Mouse (Mus musculus) ES-E14 (cell line): ENCODE measurements around the gene Adarb2. TPM values are rescaled to one million over a fixed set of nuclear protein-coding genes. Genes with fewer than 3 reads are reported as not detected.

ENCODE experiments used
- DNase-seq: peaks from one replicate; pipeline ENCODE4 v3.0.0-alpha.2; 2013; ENCODE audit warnings: low read depth, low spot score
- H3K27ac ChIP-seq: 2 replicates; pipeline ENCODE4 v1.5.1; 2012; ENCODE audit warnings: low read depth, mild to moderate bottlenecking, low read length, moderate library complexity, mixed read lengths; ENCODE audit not compliant: poor library complexity, insufficient read depth, severe bottlenecking
- H3K36me3 ChIP-seq: 2 replicates; pipeline ENCODE4 v1.6.1; 2012; ENCODE audit warnings: mild to moderate bottlenecking, low read length, moderate library complexity, mixed read lengths; ENCODE audit not compliant: control insufficient read depth, poor library complexity, insufficient read depth, severe bottlenecking
- H3K4me1 ChIP-seq, 2 experiments: fragments of 150-350 bp in 1 of 2; sonication (generic) in 1 of 2; 2 replicates each; pipeline ENCODE4 v1.6.1; 2012; ENCODE audit warnings: low read length in 2 of 2, mild to moderate bottlenecking in 1 of 2, mixed read lengths in 1 of 2; ENCODE audit not compliant: control insufficient read depth in 2 of 2, insufficient read depth in 2 of 2, poor library complexity in 1 of 2
- H3K4me3 ChIP-seq, 2 experiments: fragments of 150-350 bp in 1 of 2; sonication (generic) in 1 of 2; 2 replicates each; pipeline ENCODE4 v1.5.1; 2012; ENCODE audit warnings: low read length in 2 of 2, low read depth in 1 of 2, mild to moderate bottlenecking in 1 of 2, mixed read lengths in 1 of 2; ENCODE audit not compliant: insufficient read depth in 1 of 2, poor library complexity in 1 of 2, severe bottlenecking in 1 of 2
- H3K9ac ChIP-seq: 2 replicates; pipeline ENCODE4 v1.6.1; 2012; ENCODE audit warnings: low read depth, mild to moderate bottlenecking, low read length, mixed read lengths; ENCODE audit not compliant: poor library complexity, insufficient read depth, severe bottlenecking
- H3K9me3 ChIP-seq: fragments of 150-350 bp; sonication (generic); 2 replicates; pipeline ENCODE4 v1.6.1; 2012; ENCODE audit warnings: low read depth, mild to moderate bottlenecking, low read length; ENCODE audit not compliant: control insufficient read depth, insufficient read depth
- CHD2 ChIP-seq: IDR thresholded peaks from 2 replicates; pipeline ENCODE4 v1.6.1; 2014; ENCODE audit warnings: mild to moderate bottlenecking, low read depth, low read length, inconsistent platforms
- HCFC1 ChIP-seq: IDR thresholded peaks from 2 replicates; pipeline ENCODE4 v1.6.1; 2012; ENCODE audit warnings: low read length, inconsistent platforms, borderline replicate concordance; ENCODE audit not compliant: insufficient read depth
- MAFK ChIP-seq: IDR thresholded peaks from 2 replicates; pipeline ENCODE4 v1.6.1; 2014; ENCODE audit warnings: mild to moderate bottlenecking, low read depth, low read length, inconsistent platforms; ENCODE audit not compliant: insufficient read depth
- ZC3H11A ChIP-seq: IDR thresholded peaks from 2 replicates; pipeline ENCODE4 v1.6.1; 2012; ENCODE audit warnings: low read depth, mild to moderate bottlenecking, inconsistent platforms, low read length, borderline replicate concordance
- ZNF384 ChIP-seq: IDR thresholded peaks from 2 replicates; pipeline ENCODE4 v1.6.1; 2012; ENCODE audit warnings: low read depth, low read length, inconsistent platforms
- in situ Hi-C, 2 experiments: fragments of 600-800 bp; cut with MboI; formaldehyde crosslinking; loops; one replicate each; pipeline ENCODE4 v1.15.1; 2025; ENCODE audit warnings: low sequenced_read_pairs in 2 of 2, inconsistent platforms in 1 of 2; ENCODE audit not compliant: unreplicated experiment in 2 of 2
- total RNA-seq: library from RNA; depleted of rRNA; stranded (reverse); fragments of 300-350 nt; gene quantifications from 2 replicates; pipeline ENCODE4 v1.2.3, GENCODE M21; 2012

Gene Adarb2
- total RNA-seq, 1 experiment = 0.27 TPM

GRCm38 (mm10) chr13:8612618-8613391 lies 410.1 kb downstream of the Adarb2 start:
- DNase-seq = no peak
- Histone ChIP-seq H3K4me1 (no peaks in the 10 kb centered on the region), H3K4me3 (no peak overlapping the region), H3K27ac (no peak overlapping the region), H3K9me3 (no peaks in the 10 kb centered on the region), H3K36me3 (no peaks in the 10 kb centered on the region), H3K9ac (no peak overlapping the region)
- TF ChIP-seq ZNF384 = no peak
- no peak for TF ChIP-seq MAFK
- TF ChIP-seq CHD2 = no peak
- TF ChIP-seq HCFC1 = no peak
- no peak for TF ChIP-seq ZC3H11A
- in situ Hi-C loops = no loop called here

GRCm38 (mm10) chr13:8616685-8617084 lies 414.0 kb downstream of the Adarb2 start:
- no peak for DNase-seq

GRCm38 (mm10) chr13:8622263-8622662 lies 419.6 kb downstream of the Adarb2 start:
- DNase-seq = no peak
- Histone ChIP-seq H3K9me3 (no peaks in the 10 kb centered on the region), H3K4me1 (no peaks in the 10 kb centered on the region), H3K4me3 (no peak overlapping the region), H3K27ac (no peak overlapping the region), H3K36me3 (no peaks in the 10 kb centered on the region), H3K9ac (no peak overlapping the region)
- in situ Hi-C loops = no loop called here
- TF ChIP-seq ZC3H11A = no peak
- no peak for TF ChIP-seq HCFC1
- TF ChIP-seq CHD2 = no peak

More at GRCm38 (mm10) chr13:8616685-8617084, 414.0 kb downstream of the Adarb2 start:
- in situ Hi-C loops = no loop called here
- Histone ChIP-seq H3K9ac (no peak overlapping the region), H3K9me3 (no peaks in the 10 kb centered on the region), H3K4me3 (no peak overlapping the region), H3K36me3 (no peaks in the 10 kb centered on the region), H3K4me1 (no peaks in the 10 kb centered on the region), H3K27ac (no peak overlapping the region)
- TF ChIP-seq ZNF384 (no peak), CHD2 (no peak), ZC3H11A (no peak), MAFK (no peak), HCFC1 (no peak)

DNA sequence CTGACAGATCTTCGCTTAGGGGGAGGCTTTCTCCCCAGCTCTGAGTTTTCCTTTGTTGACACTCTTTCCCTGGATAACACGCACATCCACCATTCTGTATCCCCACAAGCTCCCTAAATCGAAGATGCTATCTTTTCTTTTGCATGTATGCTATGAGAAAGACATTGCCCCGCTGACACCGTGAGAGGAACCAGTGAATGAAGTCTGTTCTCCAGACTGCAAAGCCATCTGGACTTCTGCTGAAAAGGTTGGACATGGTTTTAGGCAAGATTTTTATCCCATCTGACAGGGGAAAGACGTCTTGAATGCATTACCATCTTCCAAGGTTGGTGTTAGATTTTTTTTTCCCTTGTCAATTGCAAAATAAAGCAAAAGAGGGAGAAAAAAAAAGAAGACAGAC lies 426.9 kb downstream of the Adarb2 start:
- Histone ChIP-seq H3K9me3 (no peaks in the 10 kb centered on the region), H3K4me3 (no peak overlapping the region), H3K36me3 (no peaks in the 10 kb centered on the region), H3K9ac (no peak overlapping the region), H3K27ac (no peak overlapping the region), H3K4me1 (no peaks in the 10 kb centered on the region)
- no peak for DNase-seq
- in situ Hi-C loops = no loop called here
- TF ChIP-seq HCFC1 = no peak
- no peak for TF ChIP-seq ZC3H11A
- TF ChIP-seq ZNF384 = no peak
- no peak for TF ChIP-seq CHD2
- no peak for TF ChIP-seq MAFK

- in situ Hi-C loops = no loop called here
- Histone ChIP-seq H3K4me1 (no peaks in the 10 kb centered on the region), H3K4me3 (no peak overlapping the region), H3K27ac (no peak overlapping the region), H3K9ac (no peak overlapping the region), H3K36me3 (no peaks in the 10 kb centered on the region), H3K9me3 (no peaks in the 10 kb centered on the region)
- no peak for TF ChIP-seq HCFC1
- TF ChIP-seq ZC3H11A = no peak
- no peak for TF ChIP-seq ZNF384
- TF ChIP-seq CHD2 = no peak
- no peak for TF ChIP-seq MAFK
- DNase-seq = no peak
These were observed 429.0 kb downstream of the Adarb2 start for GRCm38 (mm10) chr13:8631618-8632017.
